Mouse (Mus musculus): Measurements from ENCODE around the gene Gm815. TPM values are rescaled to one million over a fixed set of nuclear protein-coding genes. Genes with fewer than 3 reads are reported as not detected.

Gene Gm815
- polyA plus RNA-seq, 1 experiment from 2014 or later: not detected

- DNase-seq (ENCODE audit: low spot score): no peak
- no peak overlapping the region for H3K9ac ChIP-seq (ENCODE audit: low read depth, low read length)
- H3K36me3 ChIP-seq (ENCODE audit: control insufficient read depth, insufficient read depth, low read length): no peaks in the 10 kb centered on the region
- no peak overlapping the region for H3K4me3 ChIP-seq (ENCODE audit: low read depth, low read length)
- WGBS: 85% methylated on average over 8 of the region's 8 CpGs
- no peak overlapping the region for H3K27ac ChIP-seq (ENCODE audit: low read depth, low read length)
- no peak overlapping the region for H3K4me2 ChIP-seq (replicated peaks; ENCODE audit: low read depth, low read length)
- ATAC-seq (ENCODE audit: low FRiP score): no peak
- no peaks in the 10 kb centered on the region for H3K27me3 ChIP-seq (ENCODE audit: control insufficient read depth, insufficient read depth, low read length)
- H3K9me3 ChIP-seq (ENCODE audit: control insufficient read depth, low read length): no peaks in the 10 kb centered on the region
- H3K4me1 ChIP-seq (replicated peaks; ENCODE audit: control insufficient read depth, insufficient read depth, low read length): 0 out of 2 replicates have a peak, but pooled peaks cover under 1% of the 10 kb centered on the region
These were observed 31.9 kb upstream of the Gm815 start for GRCm38 (mm10) chr19:26853701-26854282.

- no peaks in the 10 kb centered on the region for H3K27me3 ChIP-seq (ENCODE audit: control insufficient read depth, insufficient read depth, low read length)
- H3K9me3 ChIP-seq (ENCODE audit: control insufficient read depth, low read length): no peaks in the 10 kb centered on the region
- WGBS: 90% methylated on average over 4 of the region's 4 CpGs
- H3K9ac ChIP-seq (ENCODE audit: low read depth, low read length): no peak overlapping the region
- DNase-seq (ENCODE audit: low spot score) (no peak), ATAC-seq (ENCODE audit: low FRiP score) (no peak)
- H3K4me3 ChIP-seq (ENCODE audit: low read depth, low read length): no peak overlapping the region
- H3K4me2 ChIP-seq (replicated peaks; ENCODE audit: low read depth, low read length): no peak overlapping the region
- H3K36me3 ChIP-seq (ENCODE audit: control insufficient read depth, insufficient read depth, low read length): no peaks in the 10 kb centered on the region
- H3K27ac ChIP-seq (ENCODE audit: low read depth, low read length): no peak overlapping the region
- H3K4me1 ChIP-seq (replicated peaks; ENCODE audit: control insufficient read depth, insufficient read depth, low read length): 0 out of 2 replicates have a peak, but pooled peaks cover 4% of the 10 kb centered on the region
These were observed 31.0 kb upstream of the Gm815 start for GRCm38 (mm10) chr19:26854661-26855060.

- Histone ChIP-seq H3K36me3 (ENCODE audit: control insufficient read depth, insufficient read depth, low read length) (no peaks in the 10 kb centered on the region), H3K4me2 (replicated peaks; ENCODE audit: low read depth, low read length) (no peak overlapping the region), H3K27ac (ENCODE audit: low read depth, low read length) (no peak overlapping the region), H3K9ac (ENCODE audit: low read depth, low read length) (no peak overlapping the region), H3K4me3 (ENCODE audit: low read depth, low read length) (no peak overlapping the region), H3K4me1 (replicated peaks; ENCODE audit: control insufficient read depth, insufficient read depth, low read length) (0 out of 2 replicates have a peak, but pooled peaks cover 4% of the 10 kb centered on the region), H3K9me3 (ENCODE audit: control insufficient read depth, low read length) (no peaks in the 10 kb centered on the region), H3K27me3 (ENCODE audit: control insufficient read depth, insufficient read depth, low read length) (no peaks in the 10 kb centered on the region)
- no peak for ATAC-seq (ENCODE audit: low FRiP score)
- WGBS: 86% methylated on average over 7 of the region's 7 CpGs
- DNase-seq (ENCODE audit: low spot score): no peak
These were observed 30.5 kb upstream of the Gm815 start for GRCm38 (mm10) chr19:26855152-26855551.

GRCm38 (mm10) chr19:26858427-26859194 lies 27.1 kb upstream of the Gm815 start:
- WGBS: 75% methylated on average over 12 of the region's 12 CpGs
- ATAC-seq (ENCODE audit: low FRiP score) (0 out of 2 replicates have a peak, but pooled peaks have one; percentile 22), DNase-seq (ENCODE audit: low spot score) (no peak)
- H3K9ac ChIP-seq (ENCODE audit: low read depth, low read length): no peak overlapping the region
- peak overlapping the region; percentile 58 for H3K27ac ChIP-seq (ENCODE audit: low read depth, low read length)
- H3K27me3 ChIP-seq (ENCODE audit: control insufficient read depth, insufficient read depth, low read length): no peaks in the 10 kb centered on the region
- H3K4me1 ChIP-seq (replicated peaks; ENCODE audit: control insufficient read depth, insufficient read depth, low read length): 0 out of 2 replicates have a peak, but pooled peaks cover 4% of the 10 kb centered on the region
- no peak overlapping the region for H3K4me3 ChIP-seq (ENCODE audit: low read depth, low read length)
- no peaks in the 10 kb centered on the region for H3K9me3 ChIP-seq (ENCODE audit: control insufficient read depth, low read length)
- H3K4me2 ChIP-seq (replicated peaks; ENCODE audit: low read depth, low read length): no peak overlapping the region
- no peaks in the 10 kb centered on the region for H3K36me3 ChIP-seq (ENCODE audit: control insufficient read depth, insufficient read depth, low read length)

- no peaks in the 10 kb centered on the region for H3K9me3 ChIP-seq (ENCODE audit: control insufficient read depth, low read length)
- H3K36me3 ChIP-seq (ENCODE audit: control insufficient read depth, insufficient read depth, low read length): no peaks in the 10 kb centered on the region
- no peak overlapping the region for H3K9ac ChIP-seq (ENCODE audit: low read depth, low read length)
- H3K27me3 ChIP-seq (ENCODE audit: control insufficient read depth, insufficient read depth, low read length): no peaks in the 10 kb centered on the region
- DNase-seq (ENCODE audit: low spot score) (no peak), ATAC-seq (ENCODE audit: low FRiP score) (peak; percentile 49; the same call in 1 of the 2 replicates)
- H3K4me3 ChIP-seq (ENCODE audit: low read depth, low read length): no peak overlapping the region
- peak overlapping the region; percentile 58 for H3K27ac ChIP-seq (ENCODE audit: low read depth, low read length)
- WGBS: 63% methylated on average over 5 of the region's 5 CpGs
- 0 out of 2 replicates have a peak, but pooled peaks cover 4% of the 10 kb centered on the region for H3K4me1 ChIP-seq (replicated peaks; ENCODE audit: control insufficient read depth, insufficient read depth, low read length)
- no peak overlapping the region for H3K4me2 ChIP-seq (replicated peaks; ENCODE audit: low read depth, low read length)
These were observed 26.5 kb upstream of the Gm815 start for GRCm38 (mm10) chr19:26859195-26859570.

GRCm38 (mm10) chr19:26863662-26864061 lies 22.0 kb upstream of the Gm815 start:
- no peak overlapping the region for H3K27ac ChIP-seq (ENCODE audit: low read depth, low read length)
- ATAC-seq (ENCODE audit: low FRiP score) (no peak), DNase-seq (ENCODE audit: low spot score) (no peak)
- no peaks in the 10 kb centered on the region for H3K9me3 ChIP-seq (ENCODE audit: control insufficient read depth, low read length)
- WGBS: 69% methylated on average over 5 of the region's 5 CpGs
- no peak overlapping the region for H3K9ac ChIP-seq (ENCODE audit: low read depth, low read length)
- H3K4me2 ChIP-seq (replicated peaks; ENCODE audit: low read depth, low read length): no peak overlapping the region
- no peaks in the 10 kb centered on the region for H3K27me3 ChIP-seq (ENCODE audit: control insufficient read depth, insufficient read depth, low read length)
- H3K4me3 ChIP-seq (ENCODE audit: low read depth, low read length): no peak overlapping the region
- no peaks in the 10 kb centered on the region for H3K36me3 ChIP-seq (ENCODE audit: control insufficient read depth, insufficient read depth, low read length)
- H3K4me1 ChIP-seq (replicated peaks; ENCODE audit: control insufficient read depth, insufficient read depth, low read length): 0 out of 2 replicates have a peak, but pooled peaks cover 4% of the 10 kb centered on the region

GRCm38 (mm10) chr19:26864975-26865690 lies 20.5 kb upstream of the Gm815 start:
- Histone ChIP-seq H3K27ac (ENCODE audit: low read depth, low read length) (peak overlapping the region; percentile 55; the same call in 1 of the 2 replicates), H3K9ac (ENCODE audit: low read depth, low read length) (no peak overlapping the region), H3K9me3 (ENCODE audit: control insufficient read depth, low read length) (no peaks in the 10 kb centered on the region), H3K4me2 (replicated peaks; ENCODE audit: low read depth, low read length) (no peak overlapping the region), H3K4me1 (replicated peaks; ENCODE audit: control insufficient read depth, insufficient read depth, low read length) (no peaks in the 10 kb centered on the region), H3K27me3 (ENCODE audit: control insufficient read depth, insufficient read depth, low read length) (no peaks in the 10 kb centered on the region), H3K4me3 (ENCODE audit: low read depth, low read length) (no peak overlapping the region), H3K36me3 (ENCODE audit: control insufficient read depth, insufficient read depth, low read length) (no peaks in the 10 kb centered on the region)
- ATAC-seq (ENCODE audit: low FRiP score) (peak; percentile 59), DNase-seq (ENCODE audit: low spot score) (peak; percentile 39)
- WGBS: 55% methylated on average over 15 of the region's 15 CpGs

- H3K36me3 ChIP-seq (ENCODE audit: control insufficient read depth, insufficient read depth, low read length): no peaks in the 10 kb centered on the region
- H3K4me1 ChIP-seq (replicated peaks; ENCODE audit: control insufficient read depth, insufficient read depth, low read length): no peaks in the 10 kb centered on the region
- no peaks in the 10 kb centered on the region for H3K9me3 ChIP-seq (ENCODE audit: control insufficient read depth, low read length)
- ATAC-seq (ENCODE audit: low FRiP score): peak; percentile 81
- H3K4me3 ChIP-seq (ENCODE audit: low read depth, low read length): no peak overlapping the region
- WGBS: 17% methylated on average over 7 of the region's 7 CpGs
- H3K9ac ChIP-seq (ENCODE audit: low read depth, low read length): no peak overlapping the region
- H3K27me3 ChIP-seq (ENCODE audit: control insufficient read depth, insufficient read depth, low read length): no peaks in the 10 kb centered on the region
- peak overlapping the region; percentile 64 for H3K27ac ChIP-seq (ENCODE audit: low read depth, low read length)
- no peak overlapping the region for H3K4me2 ChIP-seq (replicated peaks; ENCODE audit: low read depth, low read length)
- DNase-seq (ENCODE audit: low spot score): peak; percentile 64
These were observed 19.9 kb upstream of the Gm815 start for GRCm38 (mm10) chr19:26865736-26866135.
